Mouse (Mus musculus): Measurements from ENCODE around the gene Atxn2.
A peak's percentile ranks its signal among the peaks of the same experiment; 100 is the strongest.
"Not testable (repeated sequence)": the region's sequence is repeated elsewhere in the genome, so short reads cannot be mapped to it uniquely, and the experiment has no call there.

Atxn2 gene

DNA sequence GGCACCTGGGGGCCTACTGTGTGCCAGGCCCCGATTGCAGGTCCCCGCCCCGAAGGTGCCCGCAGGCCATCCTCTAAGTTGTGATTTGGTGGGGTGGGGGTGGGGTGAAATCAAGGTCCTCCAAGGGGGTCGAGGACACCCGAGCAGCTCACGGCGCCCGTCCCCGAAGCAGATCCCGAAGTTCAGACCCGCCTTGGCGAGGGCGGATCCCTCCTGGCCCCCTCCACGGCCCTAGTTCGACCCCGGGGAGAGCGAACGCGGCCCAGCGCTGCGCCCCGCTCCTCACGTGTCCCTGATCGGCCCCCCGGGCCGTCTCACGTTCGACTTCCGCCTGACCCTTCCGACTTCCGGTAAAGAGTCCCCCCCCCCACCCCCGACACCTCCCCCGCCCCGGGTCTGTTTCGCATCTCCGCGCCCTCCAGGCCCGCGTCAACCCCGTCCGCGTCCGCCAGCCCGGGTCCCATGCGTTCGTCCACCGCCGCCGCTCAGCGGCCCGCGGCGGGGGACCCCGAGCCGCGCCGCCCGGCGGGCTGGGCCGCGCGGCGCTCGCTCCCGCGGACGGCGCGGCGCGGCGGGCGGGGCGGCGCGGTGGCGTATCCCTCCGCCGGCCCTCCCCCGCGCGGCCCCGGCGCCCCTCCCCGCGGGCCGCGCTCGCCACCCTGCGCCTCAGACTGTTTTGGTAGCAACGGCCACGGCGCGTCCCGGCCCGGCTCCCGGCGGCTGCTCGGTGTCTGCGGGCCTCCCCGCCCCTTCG is at the start of gene Atxn2:
Atxn2 (plus strand) TSS at position 164 of the 754 bp plus-strand sequence.
- peak; percentile 84 to 90 for DNase-seq

DNA sequence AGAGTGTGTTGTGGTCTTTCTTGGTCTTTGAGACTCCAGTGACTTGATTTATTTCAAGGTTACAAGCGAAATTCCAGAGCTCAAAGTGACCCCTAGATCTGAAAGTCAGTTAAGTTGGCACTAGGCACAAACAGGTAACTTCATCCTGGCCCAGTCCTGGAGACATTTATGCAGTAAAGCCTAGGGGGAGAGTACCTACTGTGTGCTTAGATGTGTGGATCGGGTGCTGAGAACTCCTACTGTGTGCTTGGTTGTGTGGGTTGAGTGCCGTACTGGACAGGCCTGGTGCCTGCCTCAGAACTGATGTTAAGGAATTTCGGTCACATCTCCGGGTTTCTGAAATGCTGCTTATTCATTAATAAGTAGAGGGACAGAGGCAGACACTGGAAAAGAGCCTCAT is 49.6 kb upstream of the Atxn2 start:
- DNase-seq = no peak

DNA sequence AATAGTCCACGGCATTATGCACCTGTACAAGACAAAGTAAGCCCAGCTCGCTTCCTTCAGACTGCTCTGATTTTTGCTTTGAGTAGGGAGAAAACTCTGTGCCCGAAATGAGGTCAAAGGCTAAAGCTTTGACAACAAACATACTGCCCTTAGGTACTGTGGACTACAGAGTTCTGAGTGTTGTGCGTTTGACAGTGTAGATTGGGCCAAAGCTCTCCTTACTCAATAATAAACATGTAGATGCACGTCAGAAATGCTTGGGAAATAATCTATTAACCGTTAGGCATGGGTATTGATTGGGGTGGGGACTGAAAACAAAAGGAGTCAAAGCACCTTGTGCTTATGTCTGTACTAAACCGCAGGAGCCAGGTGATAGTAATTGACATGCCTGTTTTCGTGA is 47.7 kb upstream of the Atxn2 start:
- no peak for DNase-seq

DNA sequence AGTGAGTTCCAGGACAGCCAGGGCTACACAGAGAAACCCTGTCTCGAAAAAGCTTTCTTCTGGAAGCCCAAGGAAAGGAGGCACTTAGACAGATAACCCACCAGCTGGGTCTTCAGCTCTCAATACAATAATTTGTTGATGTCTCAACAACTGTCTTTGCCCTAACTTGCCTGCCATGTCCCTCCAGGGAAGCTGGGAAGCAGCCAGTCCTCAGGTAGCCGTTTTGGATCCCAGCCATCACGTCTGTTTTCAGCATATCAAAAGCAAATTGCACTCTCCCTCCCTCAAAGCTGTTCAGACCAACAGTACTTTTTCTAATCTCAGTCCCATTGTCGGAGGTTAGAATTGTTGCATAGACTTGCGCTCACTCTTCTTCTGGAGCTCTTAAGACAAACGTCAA is 47.1 kb upstream of the Atxn2 start:
- peak in 1 of 2 experiments; percentile 40 for DNase-seq

DNA sequence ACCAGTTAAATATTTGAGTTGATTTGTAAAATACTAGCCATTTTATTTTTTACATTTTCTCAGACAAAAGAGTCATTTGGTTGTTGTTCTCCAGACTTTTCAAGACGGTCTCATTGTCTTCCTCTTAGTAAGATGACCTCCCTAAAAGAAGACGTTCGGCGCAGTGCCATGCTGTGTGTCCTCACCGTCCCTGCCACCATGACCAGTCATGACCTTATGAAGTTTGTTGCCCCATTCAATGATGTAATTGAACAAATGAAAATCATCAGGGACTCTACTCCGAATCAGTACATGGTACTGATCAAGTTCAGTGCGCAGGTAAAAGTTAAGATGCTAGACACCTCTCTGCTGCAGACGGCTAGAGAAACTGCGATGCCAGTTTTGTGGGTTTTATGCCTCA is 46.2 kb upstream of the Atxn2 start:
- DNase-seq = no peak

DNA sequence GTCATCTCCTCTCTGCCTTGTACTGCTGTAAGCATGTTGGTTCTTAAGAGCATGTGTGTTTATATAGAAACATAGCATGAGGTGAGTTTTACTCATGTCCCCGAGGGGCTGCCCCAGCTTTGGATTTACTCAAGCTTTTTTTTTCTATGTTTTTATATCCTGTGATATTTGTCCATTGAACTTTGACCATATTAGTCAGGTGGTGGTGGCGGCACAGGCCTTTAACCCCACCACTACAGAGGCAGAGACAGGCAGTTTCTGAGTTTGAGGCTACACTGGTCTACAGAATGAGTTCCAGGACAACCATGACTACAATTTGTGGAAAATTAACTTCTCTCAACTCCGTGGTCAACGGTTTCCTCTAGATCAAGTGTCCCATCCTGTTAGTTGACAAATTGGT is 44.1 kb upstream of the Atxn2 start:
- DNase-seq = peak; percentile 55 to 62

DNA sequence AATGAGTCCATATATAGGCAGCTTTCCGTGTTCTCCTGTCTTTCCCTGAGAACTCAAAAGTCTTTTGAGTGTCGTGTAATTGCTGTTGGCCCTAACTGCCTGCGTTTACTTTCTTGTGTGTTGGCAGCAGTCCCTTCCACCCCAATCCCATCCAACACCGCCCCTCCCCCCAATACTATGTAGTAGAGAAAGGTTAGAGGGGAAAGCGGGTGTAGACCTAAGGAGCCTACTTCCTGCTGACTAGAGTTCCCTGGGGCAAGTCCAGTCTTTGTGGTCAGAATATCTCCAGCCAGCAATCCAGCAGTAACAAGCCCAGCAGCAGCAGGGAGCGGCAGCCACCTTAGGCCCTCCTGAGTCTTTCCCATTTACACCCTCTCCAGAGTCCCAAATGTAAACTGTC is 42.7 kb upstream of the Atxn2 start:
- DNase-seq = no peak

DNA sequence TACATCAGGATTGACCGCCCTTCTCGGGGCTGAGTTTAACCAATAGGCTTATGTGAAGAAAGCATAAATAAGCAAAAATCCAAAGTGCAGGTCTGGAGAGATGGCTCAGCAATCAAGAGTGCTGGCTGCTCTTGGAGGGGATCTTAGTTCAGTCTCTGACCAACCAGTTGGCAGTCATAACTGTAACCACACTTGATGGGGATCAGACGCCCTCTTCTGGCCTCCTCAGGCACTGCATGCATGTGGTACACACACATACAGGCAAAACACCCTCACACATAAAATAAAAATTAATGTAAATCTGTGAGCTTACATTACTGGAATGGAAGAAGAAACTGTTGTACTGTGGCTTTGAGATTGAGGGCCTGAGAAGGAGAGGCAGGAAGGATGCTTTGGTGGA is 40.7 kb upstream of the Atxn2 start:
- peak; percentile 39 to 74 for DNase-seq

DNA sequence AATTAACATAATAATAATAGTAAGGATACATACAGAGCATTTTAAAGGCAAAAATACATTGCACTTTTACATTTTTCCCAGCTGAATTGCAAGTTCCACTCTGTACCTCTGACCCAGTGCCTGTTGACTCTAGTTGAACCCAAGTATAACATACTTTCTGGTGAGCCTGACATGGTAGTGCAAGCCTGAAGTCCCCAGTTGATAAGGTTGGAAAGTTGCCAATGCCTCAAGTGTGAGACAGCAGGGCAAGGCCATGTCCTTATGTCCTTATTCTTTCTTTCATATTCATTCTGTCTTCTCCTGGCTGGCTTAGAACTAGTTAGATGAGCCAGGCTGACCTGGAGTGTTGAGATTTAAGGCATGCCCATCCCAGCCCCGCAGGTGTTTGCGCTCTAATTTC is 28.9 kb upstream of the Atxn2 start:
- no peak for DNase-seq

DNA sequence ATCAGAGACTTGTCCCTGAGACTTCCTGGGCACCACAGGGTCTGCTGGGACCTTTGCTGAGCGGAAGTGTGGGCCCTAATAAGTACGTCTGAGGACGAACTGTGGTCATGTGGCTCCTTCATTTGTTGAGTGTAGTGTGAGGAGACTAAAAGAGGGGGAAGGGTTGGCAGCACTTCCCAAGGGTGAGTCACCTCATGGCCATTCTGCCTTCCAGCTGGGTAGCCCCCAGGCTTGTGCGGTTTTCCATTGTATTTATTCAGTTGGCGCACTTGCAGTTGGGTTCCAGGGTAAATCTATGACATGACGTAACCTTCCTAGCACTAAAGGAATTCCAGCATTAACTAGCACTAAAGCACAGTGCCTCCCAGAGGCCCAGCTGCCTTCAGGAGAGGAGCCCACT is 25.6 kb upstream of the Atxn2 start:
- no peak for DNase-seq

DNA sequence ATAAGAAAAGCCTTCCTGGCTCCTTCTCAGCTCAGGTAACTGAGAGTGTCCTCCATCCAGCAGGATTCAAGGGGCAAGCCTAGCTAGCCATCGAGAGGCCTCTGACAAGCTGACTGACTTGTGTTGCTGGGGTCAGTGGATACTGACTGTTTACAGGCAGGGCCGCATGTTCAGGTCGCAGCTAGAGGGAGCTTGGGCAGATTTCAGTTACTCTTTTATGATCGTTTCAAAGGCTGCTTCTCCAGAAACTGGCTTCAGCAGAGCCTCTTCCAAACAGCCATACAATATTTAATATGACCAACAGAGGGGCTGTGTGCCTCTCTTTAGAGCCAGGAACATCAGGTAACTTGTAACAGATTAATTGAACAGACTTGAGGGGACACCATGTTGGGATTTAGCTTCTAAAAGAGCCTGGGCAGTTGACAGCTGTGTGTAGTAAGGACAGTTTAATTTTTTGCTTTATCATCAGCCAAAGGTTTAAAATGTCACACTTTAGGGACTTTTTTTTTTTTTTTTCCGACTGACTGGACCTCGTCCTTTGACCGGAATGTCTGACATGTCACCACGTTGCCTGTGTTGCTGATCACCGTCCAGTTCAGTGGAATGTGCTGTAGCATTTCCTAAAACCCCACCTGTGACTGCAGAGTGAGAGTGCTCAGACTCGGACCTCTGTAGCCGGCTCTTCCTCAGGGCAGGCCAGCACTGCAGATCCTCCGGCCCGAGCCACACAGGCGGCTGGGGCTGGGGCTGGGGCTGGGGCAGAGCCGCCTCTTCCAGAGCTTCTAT is 24.8 kb upstream of the Atxn2 start:
- peak; percentile 44 to 57 for DNase-seq

DNA sequence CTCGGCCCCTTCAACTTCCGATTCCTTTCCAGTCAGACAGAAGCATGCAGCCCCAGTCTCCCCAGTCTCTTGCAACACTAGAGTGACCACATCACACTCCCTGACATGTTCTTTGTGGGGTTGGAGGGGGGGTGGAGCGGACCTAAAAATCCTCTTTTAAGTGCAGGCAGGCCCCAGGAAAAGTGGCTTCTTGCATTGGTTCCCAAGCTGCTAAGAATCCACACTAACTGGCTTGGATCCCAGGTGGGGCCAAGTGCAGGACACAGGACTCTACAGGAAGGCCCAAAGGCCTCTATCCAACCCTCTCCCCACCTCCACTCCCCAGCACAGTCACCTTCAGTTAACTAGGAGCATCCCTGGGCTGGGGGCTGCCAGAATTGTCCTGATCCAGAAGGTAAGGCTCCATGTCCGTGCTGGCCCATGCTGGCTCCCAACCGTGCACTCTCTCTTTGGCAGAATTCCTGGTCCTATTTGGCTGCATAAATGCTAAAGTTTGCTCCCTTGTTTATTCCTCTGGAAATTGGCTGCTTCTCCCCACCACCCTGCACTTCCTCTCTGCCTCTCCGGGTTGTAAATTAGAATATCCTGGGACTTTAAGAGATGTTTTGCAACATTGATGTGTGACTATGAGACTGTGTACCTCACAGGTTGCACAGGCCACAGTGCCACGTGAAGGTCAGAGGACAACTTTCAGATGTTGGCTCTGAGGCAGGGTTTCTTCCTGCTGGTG is 20.5 kb upstream of the Atxn2 start:
- peak; percentile 82 to 90 for DNase-seq

DNA sequence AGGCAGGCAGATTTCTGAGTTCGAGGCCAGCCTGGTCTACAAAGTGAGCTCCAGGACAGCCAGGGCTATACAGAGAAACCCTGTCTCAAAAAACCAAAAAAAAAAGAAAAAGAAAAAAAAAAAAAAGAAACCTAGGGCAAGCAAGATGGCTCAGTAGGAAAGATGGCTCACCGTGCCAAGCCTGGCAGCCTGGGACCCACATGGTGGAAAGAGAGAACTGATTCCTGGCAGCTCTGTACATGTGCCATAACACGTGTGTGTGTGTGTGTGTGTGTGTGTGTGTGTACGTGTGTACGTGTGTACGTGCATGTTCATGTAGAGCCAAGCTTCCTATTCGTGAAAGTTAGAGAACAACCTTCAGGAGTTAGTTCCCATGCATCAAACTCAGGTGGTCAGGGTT is 19.7 kb upstream of the Atxn2 start:
- DNase-seq = not testable (repeated sequence)

DNA sequence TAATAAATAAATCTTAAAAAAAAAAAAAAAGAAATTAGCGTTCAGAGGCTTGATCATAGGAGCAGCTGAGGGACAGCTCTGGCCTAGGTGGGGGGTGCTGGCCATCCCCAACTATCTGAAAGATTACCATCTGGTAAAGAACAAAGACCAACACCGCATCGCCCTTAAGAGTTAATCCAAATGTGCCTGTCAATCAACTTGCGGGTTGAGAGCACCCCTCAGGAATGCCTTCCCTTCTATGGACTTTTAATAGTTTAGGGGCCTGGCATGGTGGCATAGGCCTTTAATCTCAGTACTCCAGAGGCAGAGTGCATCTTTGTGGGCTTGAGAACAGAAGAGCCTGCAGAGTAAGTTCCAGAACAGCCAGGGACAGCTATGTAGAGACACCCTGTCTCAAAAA is 18.2 kb upstream of the Atxn2 start:
- DNase-seq = no peak

DNA sequence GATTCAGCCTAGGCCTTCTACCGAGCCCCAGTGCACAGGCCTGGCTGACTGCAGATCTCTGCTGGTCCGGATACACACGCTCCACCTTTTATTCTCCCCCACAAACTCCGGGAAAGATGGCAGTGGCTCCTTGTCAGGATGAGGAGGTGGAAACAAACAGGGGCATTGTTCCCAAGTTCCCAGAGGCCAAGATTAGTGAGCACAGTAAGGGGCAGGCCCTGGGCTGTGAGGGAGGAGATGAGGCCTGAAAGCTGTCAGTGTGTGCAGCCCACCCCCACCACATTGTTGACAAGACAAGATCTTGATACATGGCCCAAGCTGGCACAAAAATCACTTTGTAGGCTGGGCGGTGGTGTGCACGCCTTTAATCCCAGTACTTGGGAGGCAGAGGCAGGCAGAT is 14.4 kb upstream of the Atxn2 start:
- DNase-seq = no peak

DNA sequence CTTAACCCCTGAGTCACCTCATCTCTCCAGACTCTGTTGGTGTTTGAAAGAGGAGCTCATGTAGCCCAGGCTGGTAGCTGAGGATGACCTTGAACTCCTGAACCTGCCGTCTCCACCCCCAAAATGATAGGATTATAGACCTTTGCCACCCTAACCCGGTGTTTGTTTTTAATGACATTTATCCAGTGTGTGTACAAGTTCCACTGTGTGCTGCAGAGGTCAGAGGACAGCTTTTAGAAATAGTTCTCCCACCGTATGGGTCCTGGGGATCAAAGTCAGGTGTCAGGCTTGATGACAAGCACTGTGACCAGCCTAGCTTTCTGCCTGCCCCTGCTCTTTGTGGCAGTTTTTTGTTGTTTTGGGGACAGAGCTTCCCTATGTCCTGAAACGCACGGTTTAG is 11.2 kb upstream of the Atxn2 start:
- DNase-seq = no peak

DNA sequence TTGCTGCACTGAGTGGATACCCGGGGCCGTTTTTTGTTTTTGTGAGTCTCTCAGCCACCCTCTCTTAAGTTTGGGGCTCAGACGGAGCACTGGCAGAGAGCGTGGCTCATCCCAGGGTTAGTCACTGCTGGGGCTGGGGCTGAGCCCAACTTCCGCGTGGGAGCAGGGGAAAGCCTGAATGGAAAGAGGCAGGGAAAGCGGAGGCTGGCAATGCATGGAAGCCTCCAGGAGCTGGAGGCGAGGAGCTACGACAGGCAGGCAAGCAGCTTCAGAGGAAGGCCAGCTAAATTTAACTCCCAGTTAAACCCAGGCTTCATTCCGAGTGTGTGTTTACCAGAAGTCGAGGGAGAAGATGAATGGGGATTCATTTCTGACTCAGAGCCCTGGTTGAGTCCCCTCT is 10.6 kb upstream of the Atxn2 start:
- DNase-seq = no peak

DNA sequence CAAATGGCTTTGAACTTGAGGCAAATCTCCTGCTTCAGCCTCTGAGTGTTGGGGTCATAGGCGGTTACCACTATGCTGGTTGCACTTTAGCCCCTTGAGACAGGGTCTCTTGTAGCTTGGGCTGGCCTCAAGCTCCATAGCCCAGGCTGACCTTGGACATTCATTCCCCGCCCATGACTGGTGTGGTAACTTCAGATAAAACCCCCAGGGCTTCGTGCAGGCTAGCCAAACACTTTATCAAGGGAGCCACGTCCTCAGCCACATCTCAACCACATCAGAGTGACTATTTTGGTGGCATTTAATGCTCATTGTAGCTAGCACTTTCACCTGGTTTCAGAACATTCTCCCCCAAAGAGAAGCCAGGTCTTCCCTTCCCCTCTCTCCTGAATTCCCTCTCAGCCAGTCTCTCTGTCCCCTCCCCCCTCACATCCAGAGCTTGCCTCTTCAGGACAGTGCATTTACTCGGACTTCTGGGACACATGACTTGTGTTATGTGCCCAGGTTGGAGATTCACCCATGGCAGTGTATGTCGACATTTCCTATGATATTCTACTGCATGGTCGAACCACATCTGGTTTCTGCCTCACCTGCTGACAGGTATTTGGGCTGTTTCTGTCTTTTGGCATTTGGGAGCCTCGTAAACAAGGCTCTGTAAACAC is 9.9 kb upstream of the Atxn2 start:
- DNase-seq = no peak

DNA sequence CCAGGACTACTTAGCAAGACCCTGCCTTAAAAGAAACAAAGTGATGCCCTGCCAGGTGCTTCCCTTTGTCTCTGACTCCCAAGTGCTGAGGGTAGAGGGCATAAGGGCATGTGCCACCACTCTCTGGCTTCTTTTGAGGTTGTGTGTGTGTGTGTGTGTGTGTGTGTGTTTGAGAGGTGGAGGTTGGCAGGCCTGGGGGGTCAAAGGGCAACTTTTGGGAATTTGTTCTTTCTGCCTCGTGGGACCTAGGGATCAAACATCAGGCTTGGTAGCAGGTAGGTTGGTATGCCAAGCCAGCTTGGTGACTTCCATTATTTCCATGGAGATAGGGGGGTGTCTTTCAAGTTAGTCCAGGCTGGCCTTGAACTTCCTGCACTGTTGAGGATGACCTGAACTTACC is 7.8 kb upstream of the Atxn2 start:
- DNase-seq = peak; percentile 72 to 83

DNA sequence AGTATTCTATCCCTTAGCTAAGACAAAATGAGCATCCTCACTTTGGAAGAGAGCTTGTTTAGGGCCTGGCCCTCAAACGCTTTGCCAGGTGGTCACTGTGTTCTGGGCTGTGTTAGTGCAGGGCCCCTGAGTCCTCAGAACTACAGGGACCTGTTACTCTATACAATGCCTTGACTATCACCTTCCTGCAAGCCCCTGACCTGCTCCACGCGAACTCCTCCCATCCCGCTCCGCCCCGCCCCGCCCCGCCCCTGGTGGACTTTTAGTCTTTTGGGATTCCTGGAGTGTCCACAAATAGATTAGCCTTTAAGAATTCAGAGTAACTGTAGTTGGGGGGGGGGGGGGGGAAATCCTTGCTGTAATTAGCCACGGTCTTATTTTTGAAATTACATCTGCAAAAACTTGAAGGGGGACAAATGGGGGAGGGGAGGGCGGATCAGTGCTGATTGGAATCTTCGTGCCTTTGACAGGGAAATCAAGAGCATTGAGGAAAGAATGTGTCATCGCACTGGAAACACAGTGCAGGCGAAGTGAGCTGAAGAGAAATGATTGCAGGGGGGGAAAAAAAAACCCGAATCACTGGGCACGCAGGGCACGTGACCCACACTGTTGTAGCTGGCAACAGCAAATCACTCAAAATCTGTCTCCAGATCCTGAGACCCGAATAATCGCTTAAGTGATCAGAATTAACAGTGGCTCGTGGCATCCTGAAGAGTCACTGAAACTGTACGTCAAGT is 6.5 kb upstream of the Atxn2 start:
- DNase-seq = peak; percentile 54 to 58

DNA sequence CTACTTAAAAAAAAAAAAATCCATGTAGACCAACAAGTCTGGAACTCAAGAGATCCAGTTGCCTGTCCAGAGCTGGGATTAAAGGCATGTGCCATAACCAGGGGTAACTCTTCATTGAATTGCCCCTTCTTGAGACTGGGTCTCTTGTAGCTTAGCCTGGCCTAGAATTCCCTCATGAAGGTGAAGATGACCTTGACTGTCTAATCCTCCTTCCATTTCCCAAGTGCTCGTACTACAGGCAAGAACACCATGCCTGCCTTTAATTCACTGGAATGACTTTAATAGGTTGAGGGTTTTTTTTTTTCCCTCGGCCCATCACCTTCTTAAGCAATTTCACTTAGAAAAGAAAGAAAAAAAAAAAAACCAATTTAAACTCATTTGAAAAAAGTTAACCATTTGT is 735 bp upstream of the Atxn2 start:
- DNase-seq = no peak

DNA sequence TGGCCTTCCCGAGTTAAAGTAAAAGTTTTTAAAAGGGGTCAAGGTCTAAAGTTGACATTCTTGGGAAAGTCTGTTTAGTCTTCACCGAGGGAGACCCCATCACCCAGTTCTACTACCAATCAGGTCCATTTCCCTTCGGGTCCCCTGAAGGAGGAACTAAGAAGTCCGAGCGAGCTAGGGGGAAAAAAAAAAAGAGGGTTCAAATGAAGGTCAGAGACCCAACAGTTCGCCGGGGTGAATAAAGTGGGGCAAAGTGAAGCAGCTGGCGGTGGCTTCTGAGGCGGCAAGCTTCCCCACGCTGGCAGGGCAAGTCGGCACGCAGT is 325 bp upstream of the Atxn2 start:
- DNase-seq = peak in 1 of 2 experiments; percentile 58

DNA sequence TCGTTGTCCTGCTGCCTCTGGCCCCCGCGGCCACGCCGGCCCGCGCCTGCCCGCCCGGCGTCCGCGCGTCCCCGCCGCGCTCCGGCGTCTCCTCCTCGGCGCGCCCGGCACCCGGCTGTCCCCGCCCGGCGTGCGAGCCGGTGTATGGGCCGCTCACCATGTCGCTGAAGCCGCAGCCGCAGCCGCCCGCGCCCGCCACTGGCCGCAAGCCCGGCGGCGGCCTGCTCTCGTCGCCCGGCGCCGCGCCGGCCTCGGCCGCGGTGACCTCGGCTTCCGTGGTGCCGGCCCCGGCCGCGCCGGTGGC is 743 bp downstream of the Atxn2 start:
- no peak for DNase-seq

All from kidney, postnatal 36 days (tissue).